Mouse (Mus musculus) Patski (cell line): ENCODE data around the gene Tspear. TPM values are rescaled to one million over a fixed set of nuclear protein-coding genes. Genes with fewer than 3 reads are reported as not detected.

ENCODE experiments used
- ATAC-seq: fragments of 100-300 bp; one replicate; pipeline ENCODE4 v1.8.0; 2021
- CTCF ChIA-PET: fragments of 350-600 bp; sonication (Branson Sonifier 250); formaldehyde crosslinking; loops from one replicate; lab custom pipeline; 2022; ENCODE audit warnings: inconsistent platforms; lab: Charles Lee
- POLR2A ChIA-PET: fragments of 350-600 bp; sonication (Branson Sonifier 250); formaldehyde crosslinking; loops from one replicate; lab custom pipeline; 2022; ENCODE audit warnings: antibody characterized with exemption, inconsistent platforms; lab: Charles Lee
- DNase-seq: peaks from one replicate; pipeline ENCODE4 v3.0.0-alpha.2; 2011; ENCODE audit warnings: low read depth, low spot score
- H3K27me3 ChIP-seq: fragments of 371-371 bp; one replicate; pipeline ENCODE4 v1.5.1; 2021
- CTCF ChIP-seq: fragments of 100-300 bp; IDR thresholded peaks from one replicate; pipeline ENCODE4 v1.5.1; 2021
- in situ Hi-C: fragments of 300-500 bp; cut with MboI; formaldehyde crosslinking; loops from 3 replicates; pipeline ENCODE4 v1.11.1; 2018; ENCODE audit warnings: low pct_unique_long_range_greater_than_20kb, mixed read lengths
- polyA plus RNA-seq: library from polyadenylated mRNA; unstranded; gene quantifications from one replicate; pipeline ENCODE4 v1.2.3, GENCODE M21; 2021

Tspear gene
- polyA plus RNA-seq, 1 experiment from 2014 or later, result not detected

GRCm38 (mm10) chr10:77826951-77827350 lies 140.6 kb downstream of the Tspear start, which contains the start of gene Krtap10-4:
Krtap10-4 (minus strand) TSS chr10:77827095.
- ATAC-seq (no peak), DNase-seq (no peak)
- peaks cover 18% of the 10 kb centered on the region for H3K27me3 ChIP-seq
- TF ChIP-seq CTCF, result no peak
- ChIA-PET CTCF (no interaction called here), POLR2A (no interaction called here)
- in situ Hi-C loops, result no loop called here

GRCm38 (mm10) chr10:77835647-77836046 lies 149.3 kb downstream of the Tspear start, which contains the start of gene Krtap10-10:
Krtap10-10 (plus strand) TSS chr10:77835947.
- no peak for ATAC-seq
- TF ChIP-seq CTCF, result no peak
- in situ Hi-C loops, result no loop called here
- no peak for DNase-seq
- H3K27me3 ChIP-seq, result peaks cover 17% of the 10 kb centered on the region
- ChIA-PET CTCF (interaction anchor here (0.9 kb wide), 1 partner anchor 15 kb away, joined by 4 read pairs; no protein-coding TSS in a partner anchor), POLR2A (no interaction called here)

- no peak for ATAC-seq
- peaks cover 21% of the 10 kb centered on the region for H3K27me3 ChIP-seq
- in situ Hi-C loops, result no loop called here
- DNase-seq, result no peak
- no peak for TF ChIP-seq CTCF
- ChIA-PET CTCF (no interaction called here), POLR2A (no interaction called here)
These were observed 152.6 kb downstream of the Tspear start for GRCm38 (mm10) chr10:77839006-77839405.

- POLR2A ChIA-PET, result interaction anchor here (0.6 kb wide), 1 partner anchor 653 kb away, joined by 8 read pairs; no protein-coding TSS in a partner anchor
- in situ Hi-C loops, result no loop called here
- ATAC-seq (no peak), DNase-seq (no peak)
- peaks cover 17% of the 10 kb centered on the region for H3K27me3 ChIP-seq
- TF ChIP-seq CTCF, result no peak
- CTCF ChIA-PET, result no interaction called here
These were observed 160.1 kb downstream of the Tspear start, which contains the start of gene Gm36176 for GRCm38 (mm10) chr10:77846503-77846902. Gm36176 (plus strand) TSS chr10:77846803.

GRCm38 (mm10) chr10:77846961-77847360 lies 160.6 kb downstream of the Tspear start:
- CTCF ChIA-PET, result no interaction called here
- DNase-seq (no peak), ATAC-seq (no peak)
- TF ChIP-seq CTCF, result no peak
- POLR2A ChIA-PET, result no interaction called here
- peaks cover 21% of the 10 kb centered on the region for H3K27me3 ChIP-seq
- in situ Hi-C loops, result no loop called here

GRCm38 (mm10) chr10:77847538-77847937 lies 161.2 kb downstream of the Tspear start:
- CTCF ChIA-PET, result no interaction called here

GRCm38 (mm10) chr10:77852559-77852958 lies 166.2 kb downstream of the Tspear start, which contains the start of gene Gm10318:
Gm10318 (plus strand) TSS chr10:77852859.
- CTCF ChIA-PET, result no interaction called here
- POLR2A ChIA-PET, result no interaction called here
- TF ChIP-seq CTCF, result no peak

More at GRCm38 (mm10) chr10:77847538-77847937, 161.2 kb downstream of the Tspear start:
- DNase-seq (no peak), ATAC-seq (no peak)
- POLR2A ChIA-PET, result no interaction called here
- in situ Hi-C loops, result no loop called here
- H3K27me3 ChIP-seq, result peaks cover 26% of the 10 kb centered on the region
- no peak for TF ChIP-seq CTCF

GRCm38 (mm10) chr10:77861675-77862074 lies 175.3 kb downstream of the Tspear start, which contains the start of gene Gm3285:
Gm3285 (plus strand) TSS chr10:77861975.
- ChIA-PET POLR2A (no interaction called here), CTCF (no interaction called here)
- TF ChIP-seq CTCF, result no peak
- DNase-seq, result no peak
- H3K27me3 ChIP-seq, result peaks cover 20% of the 10 kb centered on the region
- no peak for ATAC-seq
- in situ Hi-C loops, result no loop called here

More at GRCm38 (mm10) chr10:77852559-77852958, 166.2 kb downstream of the Tspear start, which contains the start of gene Gm10318:
- ATAC-seq (no peak), DNase-seq (no peak)
- H3K27me3 ChIP-seq, result peaks cover 25% of the 10 kb centered on the region
- in situ Hi-C loops, result no loop called here

- no peak for TF ChIP-seq CTCF
- in situ Hi-C loops, result no loop called here
These were observed 177.8 kb downstream of the Tspear start for GRCm38 (mm10) chr10:77864067-77864761.

GRCm38 (mm10) chr10:77864762-77865143 lies 178.4 kb downstream of the Tspear start:
- ChIA-PET POLR2A (no interaction called here), CTCF (interaction anchor here (0.8 kb wide), 1 partner anchor 274 kb away, joined by 3 read pairs; no protein-coding TSS in a partner anchor)
- no peak for ATAC-seq

More at GRCm38 (mm10) chr10:77864067-77864761, 177.8 kb downstream of the Tspear start:
- ATAC-seq (peak; percentile 21), DNase-seq (no peak)
- ChIA-PET POLR2A (no interaction called here), CTCF (interaction anchor here (0.8 kb wide), 1 partner anchor 273 kb away, joined by 3 read pairs; no protein-coding TSS in a partner anchor)
- peaks cover 26% of the 10 kb centered on the region for H3K27me3 ChIP-seq

GRCm38 (mm10) chr10:77867546-77867945 lies 181.2 kb downstream of the Tspear start:
- DNase-seq, result no peak
- CTCF ChIA-PET, result no interaction called here
- no peak for TF ChIP-seq CTCF
- POLR2A ChIA-PET, result no interaction called here
- no peak for ATAC-seq
- peaks cover 18% of the 10 kb centered on the region for H3K27me3 ChIP-seq
- in situ Hi-C loops, result no loop called here

More at GRCm38 (mm10) chr10:77864762-77865143, 178.4 kb downstream of the Tspear start:
- in situ Hi-C loops, result no loop called here
- no peak for TF ChIP-seq CTCF
- peaks cover 28% of the 10 kb centered on the region for H3K27me3 ChIP-seq
- DNase-seq, result no peak
